Mouse (Mus musculus) kidney, postnatal 14 days (tissue): ENCODE measurements around the gene Igsf23.
A peak's percentile ranks its signal among the peaks of the same experiment; 100 is the strongest.
"Not testable (repeated sequence)": the region's sequence is repeated elsewhere in the genome, so short reads cannot be mapped to it uniquely, and the experiment has no call there.

ENCODE experiments used
- DNase-seq: peaks from one replicate; pipeline ENCODE4 v3.0.0; 2022; ENCODE audit warnings: mixed read lengths

Igsf23 gene

DNA sequence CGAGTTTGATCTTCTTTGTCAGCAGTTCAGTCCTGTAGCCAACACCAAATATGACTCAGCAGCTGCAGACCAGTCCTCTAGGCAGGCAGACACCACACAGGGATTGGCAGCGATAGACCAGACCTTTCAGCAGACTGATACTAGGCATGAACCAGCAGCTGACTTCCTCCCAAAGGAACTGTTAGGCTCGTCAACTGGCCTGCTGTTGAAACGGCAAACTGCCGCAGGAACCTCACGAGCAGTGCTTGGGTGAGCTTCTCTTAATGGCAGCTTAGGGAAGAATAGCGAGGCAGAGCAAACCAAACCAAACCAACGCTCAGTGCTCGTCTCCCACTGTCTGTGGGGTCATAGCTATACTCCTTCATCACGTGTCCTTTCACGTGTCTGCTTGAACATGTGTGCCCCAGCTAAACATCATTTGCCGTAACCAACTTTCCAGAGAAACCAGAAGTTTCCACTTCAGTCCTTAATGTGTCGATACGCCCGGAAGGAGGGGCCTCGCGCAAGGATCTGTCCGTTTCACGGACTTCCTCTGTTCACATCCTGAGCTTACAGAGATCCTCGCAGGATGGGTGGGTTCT is 15.3 kb downstream of the Igsf23 start:
- DNase-seq: no peak

DNA sequence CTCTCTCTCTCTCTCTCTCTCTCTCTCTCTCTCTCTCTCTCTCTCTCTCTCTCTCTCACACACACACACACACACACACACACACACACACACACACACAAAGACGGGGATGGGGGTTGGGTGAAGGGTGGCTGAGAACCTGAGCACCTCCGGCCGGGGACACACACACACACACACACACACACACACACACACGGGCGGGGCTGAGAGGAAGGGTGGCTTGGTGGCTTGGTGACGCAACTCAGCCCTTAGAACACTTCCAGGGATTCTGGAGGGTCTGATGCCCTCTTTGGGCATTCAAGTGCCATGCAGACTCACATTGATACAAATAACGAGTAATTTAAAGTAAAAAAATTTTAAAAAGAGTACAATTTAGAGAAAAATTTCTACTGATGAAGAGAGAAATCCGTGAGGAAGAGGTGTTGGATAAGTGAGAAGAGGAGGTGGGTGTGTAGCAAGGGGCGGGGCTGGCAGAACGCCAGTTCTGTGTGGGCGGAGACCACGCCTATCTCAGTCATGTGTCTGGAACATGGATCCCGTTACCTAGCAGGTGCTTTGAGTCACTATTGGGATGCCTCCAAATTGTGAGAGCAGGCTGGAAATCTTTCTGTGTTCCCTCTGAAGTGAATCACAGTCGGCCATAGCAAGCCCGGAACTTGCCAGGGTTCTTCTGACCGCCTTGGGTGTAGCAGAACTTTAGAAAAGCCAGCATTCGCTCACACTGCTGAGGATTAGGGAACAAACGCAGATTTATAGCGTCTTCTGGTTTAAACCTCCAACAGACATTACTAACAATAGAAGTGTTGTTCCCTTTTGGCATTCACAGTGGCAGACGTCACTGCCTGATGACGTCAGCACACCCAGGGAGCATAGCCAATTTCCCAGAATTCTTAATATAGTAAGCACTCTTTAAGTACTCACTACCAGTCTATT is 17.4 kb downstream of the Igsf23 start:
- DNase-seq: peak; percentile 63

DNA sequence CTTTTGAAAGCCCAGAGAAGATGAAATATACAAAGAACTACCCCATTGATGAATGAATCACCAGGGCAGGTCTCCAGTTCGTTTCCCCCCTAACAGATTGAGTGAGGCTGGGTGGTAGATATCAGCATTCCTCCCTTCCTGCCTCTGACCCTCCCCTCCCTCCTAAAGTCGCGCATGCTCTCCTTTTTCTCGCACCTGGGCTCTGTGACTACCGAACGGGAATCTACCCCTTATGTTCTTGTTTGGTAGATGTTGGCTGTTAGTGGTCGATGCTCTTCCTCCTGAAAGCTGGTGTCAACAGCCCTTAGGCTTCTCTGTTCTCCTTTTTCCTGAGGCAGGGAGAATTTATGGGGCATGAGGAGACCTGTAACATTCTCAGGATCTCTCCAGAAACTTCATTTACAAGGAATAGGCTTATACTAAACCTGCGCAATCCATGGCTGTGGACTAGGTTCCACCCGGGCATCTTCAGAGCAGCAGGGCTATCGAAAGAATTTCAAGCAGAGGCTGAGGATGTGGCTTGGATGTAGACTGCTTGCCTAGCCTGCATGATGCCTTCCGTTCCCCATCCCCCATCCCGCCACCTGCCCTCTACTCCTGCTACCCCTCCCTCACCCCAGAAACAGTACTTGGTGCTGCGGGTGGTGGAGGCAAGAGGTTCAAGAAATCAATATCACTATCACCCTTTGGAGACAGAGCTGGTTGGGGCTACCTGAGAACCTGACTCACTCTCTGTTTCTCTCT is 18.3 kb downstream of the Igsf23 start:
- DNase-seq: no peak

DNA sequence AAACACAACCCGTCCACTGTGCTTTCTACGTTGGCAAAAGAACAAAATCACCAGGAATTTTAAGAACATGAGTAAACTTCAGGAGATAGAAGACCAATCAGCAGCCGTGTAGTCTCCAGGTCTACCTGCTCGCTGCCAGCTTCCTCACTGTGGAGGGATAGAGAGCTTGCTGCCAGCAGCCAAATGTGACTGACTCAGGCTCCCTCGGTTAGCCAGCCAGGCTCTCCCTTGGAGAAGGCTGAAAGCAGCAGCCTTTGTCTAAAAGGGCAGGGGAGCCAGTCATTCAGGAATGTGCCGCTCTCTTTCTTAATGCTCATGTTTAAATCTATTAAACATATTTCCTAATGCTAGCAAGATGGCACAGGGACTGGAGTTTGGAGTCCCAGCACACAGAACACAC is 20.1 kb downstream of the Igsf23 start:
- DNase-seq: not testable (repeated sequence)

DNA sequence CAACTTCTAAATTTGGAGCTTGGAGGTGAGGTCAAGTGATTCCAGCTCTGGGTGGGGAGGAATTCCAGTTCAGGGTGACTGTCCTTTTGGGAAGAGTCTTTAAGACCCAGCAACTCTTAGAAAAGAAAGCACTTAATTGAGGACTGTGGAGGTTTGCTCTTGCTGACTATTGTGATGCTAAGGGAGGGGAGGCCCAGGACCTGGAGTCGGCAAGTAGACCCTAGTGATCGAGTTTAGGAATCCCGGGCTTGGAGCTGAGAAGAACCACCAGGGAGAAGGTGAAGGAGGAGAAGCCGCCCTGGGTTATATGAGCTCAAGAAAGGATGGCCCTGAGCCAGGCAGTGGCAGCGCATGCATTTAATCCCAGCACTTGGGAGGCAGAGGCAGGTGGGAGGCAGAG is 22.1 kb downstream of the Igsf23 start:
- no peak for DNase-seq

DNA sequence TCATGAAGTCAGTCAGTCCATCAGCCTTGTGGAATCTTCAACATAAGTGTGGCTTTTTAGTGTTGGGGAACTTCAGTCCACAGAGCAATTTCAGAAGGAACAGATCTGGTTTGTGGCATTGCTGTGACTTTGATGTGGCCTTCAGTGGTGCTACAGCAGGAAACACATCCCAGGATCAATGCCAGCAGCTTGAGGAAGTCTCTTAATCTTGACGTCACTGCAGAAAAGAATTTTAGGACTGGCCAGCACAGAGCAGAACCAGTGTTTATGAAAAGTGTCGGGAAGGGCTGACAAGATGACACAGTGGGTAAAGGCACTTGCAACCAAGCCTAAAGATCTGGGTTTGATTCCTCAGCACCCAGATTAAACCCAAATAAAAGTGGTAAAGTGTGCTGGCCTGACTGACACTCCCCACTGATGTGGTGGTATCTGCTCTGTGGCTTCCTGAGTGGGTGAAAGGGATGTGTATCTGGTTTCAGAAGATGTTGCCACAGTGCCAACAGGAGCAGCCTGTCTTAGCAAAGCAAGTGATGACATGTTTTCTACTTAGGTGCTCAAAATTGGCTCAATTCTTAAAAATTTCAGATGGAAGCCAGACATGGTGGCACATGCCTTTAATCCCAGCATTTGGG is 23.6 kb downstream of the Igsf23 start:
- peak; percentile 56 for DNase-seq

DNA sequence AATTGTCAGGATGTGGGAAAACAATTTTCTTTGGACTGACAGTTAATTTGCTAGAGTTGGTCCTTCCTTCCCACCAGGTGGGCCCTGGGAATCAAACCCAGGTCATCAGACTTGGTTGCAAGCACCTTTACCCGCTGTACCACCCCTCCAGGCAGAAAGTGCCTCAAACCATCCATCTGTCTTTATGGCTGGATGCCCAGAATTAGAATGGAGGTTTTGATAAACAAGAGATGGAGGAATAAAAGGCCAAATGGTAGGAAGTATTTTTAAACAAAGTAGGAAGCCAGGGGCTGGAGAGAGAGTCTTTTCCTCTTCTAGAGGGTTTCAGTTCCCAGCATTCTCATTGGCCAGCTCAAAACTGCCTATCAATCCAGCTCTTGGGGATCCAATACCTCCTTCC is 25.2 kb downstream of the Igsf23 start:
- no peak for DNase-seq

DNA sequence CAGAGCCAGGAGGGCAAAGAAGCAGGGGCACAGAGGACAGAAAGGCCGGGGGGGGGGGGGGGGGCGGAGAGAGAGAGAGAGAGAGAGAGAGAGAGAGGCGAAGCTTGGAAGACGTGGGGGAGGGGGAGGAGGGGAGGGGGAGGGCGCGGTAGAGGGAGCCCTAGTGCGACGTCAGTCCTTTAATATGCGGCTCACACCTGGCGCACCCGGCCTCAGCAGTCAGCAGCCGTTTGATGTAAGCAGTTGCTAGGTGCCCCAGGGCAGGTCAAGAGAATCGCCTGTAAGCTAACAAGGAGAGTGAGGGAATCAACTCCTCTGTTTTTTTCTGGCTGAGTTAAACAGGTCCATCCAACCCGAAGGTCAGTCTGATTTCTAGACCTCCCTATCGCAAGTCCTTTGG is 26.8 kb downstream of the Igsf23 start:
- no peak for DNase-seq

DNA sequence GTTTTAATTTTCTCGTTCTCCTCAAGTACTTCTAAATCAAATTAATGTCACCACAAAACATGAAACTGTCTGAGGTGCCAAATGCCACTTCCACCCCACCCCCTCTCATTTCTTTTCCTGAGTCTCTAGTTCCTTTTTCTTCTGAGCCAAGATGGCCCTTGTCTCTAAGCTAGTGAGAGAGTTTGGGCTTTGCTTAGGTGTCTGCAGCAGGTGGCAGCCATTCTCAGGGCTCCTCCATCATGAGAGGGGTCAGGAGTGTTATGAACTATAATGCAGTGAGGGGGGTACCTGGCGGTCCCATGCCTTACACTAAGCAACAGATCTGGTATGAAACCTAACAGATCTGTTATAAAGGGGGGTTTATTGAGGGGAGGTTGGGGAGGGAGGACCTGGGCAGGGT is 27.2 kb downstream of the Igsf23 start:
- no peak for DNase-seq

DNA sequence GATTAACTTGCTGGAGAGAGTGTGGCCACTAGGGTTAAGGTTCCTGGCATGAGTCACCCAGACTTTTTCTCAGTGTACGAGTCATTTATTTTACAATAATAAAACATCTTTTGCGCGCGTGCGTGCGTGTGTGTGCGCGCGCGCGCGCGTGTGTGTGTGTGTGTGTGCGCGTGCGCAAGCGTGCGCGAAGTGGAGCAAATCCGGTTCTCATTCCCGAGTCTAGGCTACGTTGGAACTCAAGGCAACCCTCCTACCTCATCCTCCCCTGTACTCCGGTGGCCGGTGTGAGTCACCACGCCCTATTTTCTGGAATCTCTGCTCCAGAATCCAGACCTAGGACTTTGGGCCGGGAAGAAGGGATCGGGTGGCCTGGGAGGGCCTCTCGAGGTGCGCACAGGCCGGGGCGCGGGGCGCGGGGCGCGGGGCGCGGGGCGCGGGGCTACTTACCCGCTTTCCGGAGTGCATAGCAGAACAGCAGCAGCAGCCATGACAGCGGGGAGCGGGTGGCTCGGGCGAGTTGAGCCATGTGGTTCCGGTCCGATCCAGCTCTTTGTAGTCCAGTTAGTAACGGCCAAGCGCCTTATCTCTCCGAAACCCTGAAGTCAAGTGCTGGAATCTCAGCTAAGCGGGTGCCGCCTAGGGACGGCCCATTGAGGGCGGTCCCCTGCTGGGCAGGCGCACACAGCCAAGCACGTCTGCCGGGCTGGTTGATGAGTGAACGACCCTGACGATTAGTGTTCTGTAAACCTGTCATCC is 29.9 kb downstream of the Igsf23 start, which contains the start of gene Pvr:
Gene Pvr (minus strand): TSS at position 655 of the 756 bp plus-strand sequence.
- DNase-seq: peak; percentile 86

DNA sequence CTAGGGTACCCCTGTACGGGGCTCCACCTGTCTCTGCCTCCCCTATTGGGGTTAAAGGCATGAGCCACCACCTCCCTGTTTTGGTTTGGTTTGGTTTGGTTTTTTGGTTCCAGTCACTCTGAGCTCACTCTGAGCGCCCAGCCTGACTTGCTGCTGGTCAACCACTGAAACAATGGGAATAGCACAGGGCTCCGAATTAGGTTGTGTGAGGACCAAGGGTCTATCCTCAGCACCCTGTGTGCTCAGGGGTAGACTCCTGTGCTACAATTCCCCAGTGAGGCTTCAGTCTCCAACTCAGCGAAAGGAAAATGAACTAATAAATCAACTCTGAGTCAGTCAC is 30.4 kb downstream of the Igsf23 start:
- no peak for DNase-seq

DNA sequence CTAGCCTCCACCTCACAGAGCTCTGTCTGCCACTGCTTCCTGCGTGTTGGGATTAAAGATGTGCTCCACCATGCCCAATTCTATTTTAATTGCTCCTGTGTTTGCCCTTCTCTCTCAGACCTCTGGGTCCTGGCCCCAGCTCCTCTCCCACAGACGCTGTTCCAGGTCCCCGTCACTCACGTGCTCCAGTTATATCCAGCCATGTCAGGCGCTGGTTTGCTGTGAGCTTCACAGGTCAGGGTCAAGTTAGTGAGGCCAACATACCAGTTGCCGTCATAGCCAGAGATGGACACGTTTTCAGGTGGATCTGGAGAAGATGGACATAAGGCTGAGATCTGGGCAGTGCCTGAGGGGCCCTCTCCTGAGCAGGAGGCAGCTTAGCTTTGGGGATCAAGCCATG is 36.0 kb downstream of the Igsf23 start:
- DNase-seq: no peak

DNA sequence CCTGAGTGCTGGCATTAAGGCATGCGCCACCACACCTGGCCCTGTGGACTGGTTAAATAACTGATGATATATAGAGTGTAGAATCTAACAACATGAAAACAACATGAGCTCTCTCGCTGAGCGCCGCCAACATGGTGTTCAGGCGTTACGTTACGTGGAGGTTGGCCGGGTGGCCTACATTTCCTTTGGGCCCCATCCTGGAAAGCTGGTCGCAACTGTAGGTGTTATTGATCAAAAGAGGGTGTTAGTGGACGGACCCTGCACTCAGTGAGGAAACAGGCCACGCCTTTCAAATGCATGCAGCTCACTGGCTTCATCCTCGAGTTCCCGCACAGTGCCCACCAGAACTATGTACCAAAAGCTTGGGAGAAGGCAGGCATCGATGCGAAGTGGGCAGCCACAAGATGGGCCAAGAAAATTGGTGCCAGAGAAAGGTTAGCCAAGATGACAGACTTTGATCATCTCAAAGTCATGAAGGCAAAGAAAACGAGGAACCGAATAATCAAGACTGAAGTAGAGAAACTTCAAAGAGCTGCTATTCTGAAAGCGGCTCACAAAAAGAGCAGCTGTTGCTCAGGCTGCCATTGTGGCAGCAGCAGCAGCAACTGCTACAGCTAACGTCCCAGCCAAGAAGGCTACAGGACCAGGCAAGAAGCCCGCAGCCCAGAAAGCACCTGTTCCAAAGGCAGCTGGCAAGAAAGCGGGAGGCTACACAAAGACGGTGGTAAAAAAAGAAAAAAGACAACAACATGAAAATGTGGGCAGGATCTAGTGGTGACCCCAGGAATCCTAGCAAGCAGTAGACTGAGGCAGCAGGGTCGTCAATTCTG is 38.6 kb downstream of the Igsf23 start:
- DNase-seq: no peak

DNA sequence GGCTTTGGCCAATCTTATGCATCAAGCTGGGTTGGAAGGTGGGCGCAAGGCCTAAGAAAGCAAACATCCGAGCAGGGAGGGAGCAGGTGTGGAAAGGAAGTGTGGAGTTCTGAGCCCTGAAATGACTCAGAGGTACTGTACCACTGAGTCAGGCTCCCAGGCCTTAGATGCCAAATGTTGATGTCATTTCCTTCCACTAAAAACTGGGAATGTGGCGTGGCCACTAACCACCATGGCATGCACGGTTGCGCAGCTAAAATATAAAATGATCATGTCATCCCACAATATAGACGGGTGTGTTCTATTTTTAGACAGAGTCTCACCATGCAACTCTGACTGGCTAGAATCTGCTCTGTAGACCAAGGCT is 39.3 kb downstream of the Igsf23 start:
- DNase-seq: no peak

DNA sequence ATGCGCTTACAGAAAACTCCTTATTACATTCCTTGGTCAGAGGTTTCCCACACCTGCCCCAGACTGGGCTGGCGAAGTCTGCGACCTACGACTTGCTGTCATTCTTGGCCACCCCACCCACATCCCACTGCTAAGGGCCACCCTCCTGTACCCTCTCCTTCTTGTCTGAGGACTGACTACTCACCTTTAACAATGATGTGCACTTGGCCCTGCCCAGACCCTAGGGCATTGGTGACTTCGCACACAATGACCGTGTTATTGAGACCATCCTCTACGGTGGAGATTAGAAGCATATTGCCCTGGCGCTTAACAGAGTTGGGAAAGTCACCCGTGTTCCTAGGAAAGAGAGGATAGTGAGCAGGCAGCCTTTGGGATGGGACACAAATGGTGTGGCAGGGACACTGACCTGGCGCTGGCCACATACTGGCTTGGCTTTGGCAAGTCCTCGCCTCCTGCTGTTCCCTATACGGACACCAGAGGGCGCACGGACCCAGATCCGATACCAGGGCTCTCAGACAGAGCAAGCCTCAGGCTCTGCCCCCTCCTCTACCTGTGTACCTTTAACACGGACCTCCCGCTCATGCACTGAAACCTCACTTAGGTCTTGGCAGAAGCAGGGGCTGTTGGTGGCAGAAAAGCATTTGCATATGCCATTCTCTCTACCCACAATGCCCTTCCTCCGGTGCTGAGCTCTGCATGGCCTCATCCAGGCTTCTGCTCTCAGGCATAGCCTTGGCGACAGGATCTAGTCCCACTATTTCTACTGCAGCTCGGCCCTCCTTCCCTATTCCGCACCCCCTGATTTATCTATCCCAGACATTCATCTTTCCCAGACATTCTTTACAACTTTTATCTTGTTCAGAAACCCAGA is 39.9 kb downstream of the Igsf23 start:
- DNase-seq: peak; percentile 85

DNA sequence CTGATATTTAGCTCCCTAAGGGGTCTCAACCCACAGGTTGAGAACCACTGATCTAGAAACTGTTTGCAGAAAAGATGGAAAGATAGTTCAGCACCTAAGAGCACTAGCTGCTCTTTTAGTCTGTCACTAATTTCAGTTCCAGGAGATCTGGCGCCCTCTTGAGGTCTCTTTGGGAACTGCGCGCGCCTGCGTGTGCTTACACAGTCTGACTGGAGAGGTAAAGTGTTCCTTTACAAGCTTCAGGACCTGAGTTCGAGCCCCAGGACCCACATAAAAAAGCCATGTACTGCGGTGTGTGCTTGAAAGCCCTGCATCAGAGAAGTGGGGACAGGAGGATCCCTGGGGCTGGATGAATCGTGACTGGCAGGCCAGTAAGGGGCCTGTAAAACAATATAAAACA is 60.7 kb downstream of the Igsf23 start:
- DNase-seq: peak; percentile 50

DNA sequence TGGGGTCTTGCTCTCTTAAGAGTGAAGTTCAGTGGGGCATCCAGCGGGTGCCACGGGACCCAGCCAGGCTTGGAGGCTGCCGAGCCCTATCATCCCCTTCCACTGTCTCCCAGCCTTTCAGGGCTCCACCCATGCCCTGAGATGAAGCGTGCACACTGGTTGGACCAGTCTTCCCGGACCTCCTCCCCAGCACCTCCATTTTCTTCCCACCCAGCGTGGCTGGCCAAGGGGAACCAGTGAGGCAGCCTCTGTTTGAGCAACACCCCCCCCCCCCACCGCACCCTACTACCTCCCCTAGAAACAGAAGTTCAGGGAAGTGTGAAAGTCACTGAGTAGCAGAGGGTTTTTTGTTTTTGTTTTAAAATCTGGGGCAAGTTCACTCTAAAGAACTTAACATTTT is 62.7 kb downstream of the Igsf23 start, which contains the start of gene Ceacam19:
Gene Ceacam19 (minus strand): TSS at position 117 of the 400 bp plus-strand sequence.
- no peak for DNase-seq
